Mouse (Mus musculus) intestine, embryonic 14.5 days (tissue): Measurements from ENCODE around the gene Gm49318. TPM values are rescaled to one million over a fixed set of nuclear protein-coding genes. Genes with fewer than 3 reads are reported as not detected.
A peak's percentile ranks its signal among the peaks of the same experiment; 100 is the strongest.

Experiments
- ATAC-seq: fragments of 200-750 bp; cut with Nextera tagmentation; replicated peaks from 2 replicates; pipeline ENCODE4 v1.8.0; 2017; ENCODE audit warnings: low read depth, moderate number of reproducible peaks, moderate TSS enrichment, moderate library complexity; ENCODE audit not compliant: low FRiP score, low TSS enrichment
- DNase-seq: peaks from one replicate; pipeline ENCODE4 v3.0.0-alpha.2; 2018; ENCODE audit warnings: low spot score
- H3K27ac ChIP-seq: fragments of 300-500 bp; sonication (generic); 2 replicates; pipeline ENCODE4 v1.5.1; 2014; ENCODE audit warnings: low read depth, mild to moderate bottlenecking, control low read depth
- H3K27me3 ChIP-seq: fragments of 300-500 bp; sonication (generic); replicated peaks from 2 replicates; pipeline ENCODE4 v1.6.1; 2014; ENCODE audit warnings: low read length, control low read depth; ENCODE audit not compliant: control insufficient read depth, insufficient read depth
- H3K36me3 ChIP-seq: fragments of 300-500 bp; sonication (generic); 2 replicates; pipeline ENCODE4 v1.6.1; 2014; ENCODE audit warnings: low read length, control low read depth; ENCODE audit not compliant: control insufficient read depth, insufficient read depth
- H3K4me1 ChIP-seq: fragments of 300-500 bp; sonication (generic); replicated peaks from 2 replicates; pipeline ENCODE4 v1.6.1; 2014; ENCODE audit warnings: low read length, control low read depth, mixed read lengths; ENCODE audit not compliant: control insufficient read depth, insufficient read depth
- H3K4me2 ChIP-seq: fragments of 300-500 bp; sonication (generic); 2 replicates; pipeline ENCODE4 v1.6.1; 2014; ENCODE audit warnings: low read length
- H3K4me3 ChIP-seq: fragments of 300-500 bp; sonication (generic); 2 replicates; pipeline ENCODE4 v1.5.1; 2014; ENCODE audit warnings: low read depth, low read length, control low read depth, mixed read lengths
- H3K9ac ChIP-seq: fragments of 300-500 bp; sonication (generic); 2 replicates; pipeline ENCODE4 v1.6.1; 2014; ENCODE audit warnings: mild to moderate bottlenecking, low read length
- H3K9me3 ChIP-seq: fragments of 300-500 bp; sonication (generic); 2 replicates; pipeline ENCODE4 v1.6.1; 2016; ENCODE audit warnings: low read length, control low read depth; ENCODE audit not compliant: control insufficient read depth
- WGBS: fragments of 180-500 bp; shearing (Covaris S2); extraction: QIAGEN DNeasy Blood & Tissue Kit; methylation state at CpG from one replicate; pipeline ENCODE4 v1.1.7; 2014; 5-methylcytosine and 5-hydroxymethylcytosine counted together
- polyA plus RNA-seq: library from polyadenylated mRNA; unstranded; fragments of >200 nt; fragmentation: Nextera tagmentation; extraction: Ambion mirVana; gene quantifications from 2 replicates; pipeline ENCODE4 v1.2.1, GENCODE M21; 2014

The Gm49318 gene
- polyA plus RNA-seq, 1 experiment from 2014 or later = not detected

GRCm38 (mm10) chr9:22051161-22051957, 19.7 kb downstream of the Gm49318 start:
- 2% methylated on average over 57 of the region's 67 CpGs for WGBS
- Histone ChIP-seq H3K36me3 (no peaks in the 10 kb centered on the region), H3K4me3 (peak overlapping the region; percentile 28), H3K4me1 (peaks cover 18% of the 10 kb centered on the region), H3K9ac (no peak overlapping the region), H3K27me3 (peaks cover 77% of the 10 kb centered on the region), H3K4me2 (peak overlapping the region; percentile 56), H3K27ac (no peak overlapping the region), H3K9me3 (no peaks in the 10 kb centered on the region)
- ATAC-seq (0 out of 2 replicates have a peak, but pooled peaks have one; percentile 1), DNase-seq (peak; percentile 59)

GRCm38 (mm10) chr9:22050351-22050889, 20.6 kb downstream of the Gm49318 start:
- H3K27me3 ChIP-seq = peaks cover 70% of the 10 kb centered on the region
- ATAC-seq (peak; percentile 45; the same call in 1 of the 2 replicates), DNase-seq (peak; percentile 82)
- 2% methylated on average over 43 of the region's 43 CpGs for WGBS
- H3K9ac ChIP-seq = no peak overlapping the region
- no peaks in the 10 kb centered on the region for H3K36me3 ChIP-seq
- H3K4me1 ChIP-seq = peaks cover 18% of the 10 kb centered on the region
- H3K4me2 ChIP-seq = peak overlapping the region; percentile 56
- H3K27ac ChIP-seq = no peak overlapping the region
- H3K4me3 ChIP-seq = peak overlapping the region; percentile 28
- H3K9me3 ChIP-seq = no peaks in the 10 kb centered on the region

GRCm38 (mm10) chr9:22049721-22050270, 21.3 kb downstream of the Gm49318 start:
- ATAC-seq (no peak), DNase-seq (no peak)
- Histone ChIP-seq H3K4me2 (peak overlapping the region; percentile 13; the same call in 1 of the 2 replicates), H3K27ac (no peak overlapping the region), H3K9ac (no peak overlapping the region), H3K4me1 (peaks cover 17% of the 10 kb centered on the region), H3K27me3 (peaks cover 64% of the 10 kb centered on the region), H3K36me3 (no peaks in the 10 kb centered on the region), H3K9me3 (no peaks in the 10 kb centered on the region), H3K4me3 (peak overlapping the region; percentile 28)
- 52% methylated on average over 4 of the region's 4 CpGs for WGBS

GRCm38 (mm10) chr9:22049315-22049714, 21.7 kb downstream of the Gm49318 start:
- 0 out of 2 replicates have a peak overlapping the region, but pooled peaks have one; percentile 13 for H3K4me2 ChIP-seq
- H3K9me3 ChIP-seq = no peaks in the 10 kb centered on the region
- no peak for ATAC-seq
- H3K4me1 ChIP-seq = peaks cover 15% of the 10 kb centered on the region
- H3K4me3 ChIP-seq = no peak overlapping the region
- H3K27me3 ChIP-seq = peaks cover 59% of the 10 kb centered on the region
- H3K27ac ChIP-seq = no peak overlapping the region
- no peaks in the 10 kb centered on the region for H3K36me3 ChIP-seq
- 72% methylated on average over 11 of the region's 11 CpGs for WGBS
- no peak for DNase-seq
- H3K9ac ChIP-seq = no peak overlapping the region

GRCm38 (mm10) chr9:22047329-22047728, 23.7 kb downstream of the Gm49318 start:
- Histone ChIP-seq H3K4me3 (no peak overlapping the region), H3K9me3 (no peaks in the 10 kb centered on the region), H3K27ac (no peak overlapping the region), H3K4me1 (peaks cover 15% of the 10 kb centered on the region), H3K4me2 (no peak overlapping the region), H3K9ac (no peak overlapping the region), H3K36me3 (no peaks in the 10 kb centered on the region), H3K27me3 (peaks cover 42% of the 10 kb centered on the region)
- DNase-seq (no peak), ATAC-seq (no peak)
- 49% methylated on average over 9 of the region's 9 CpGs for WGBS

DNA sequence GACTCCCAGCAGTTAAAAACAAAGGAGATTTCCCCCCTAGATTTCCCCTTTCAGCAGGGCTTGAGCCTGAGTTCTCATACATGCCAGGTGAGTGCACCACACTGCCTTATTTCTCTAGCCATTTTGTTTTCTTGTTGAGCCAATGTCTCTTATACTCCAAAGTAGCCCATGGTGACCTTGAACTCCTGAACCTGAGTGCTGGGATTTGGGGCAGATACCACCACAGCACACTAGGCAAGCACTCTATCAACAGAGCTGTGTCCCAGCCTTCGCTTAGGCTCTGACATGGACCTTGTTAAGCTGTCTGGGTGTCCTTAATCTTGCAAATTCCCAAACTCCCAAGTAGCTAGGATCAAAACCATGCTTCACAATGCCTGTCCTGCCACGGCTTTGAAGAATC, 29.2 kb downstream of the Gm49318 start:
- Histone ChIP-seq H3K9ac (no peak overlapping the region), H3K4me2 (no peak overlapping the region), H3K4me1 (no peaks in the 10 kb centered on the region), H3K4me3 (no peak overlapping the region), H3K27ac (no peak overlapping the region), H3K36me3 (no peaks in the 10 kb centered on the region), H3K27me3 (no peaks in the 10 kb centered on the region), H3K9me3 (no peaks in the 10 kb centered on the region)
- DNase-seq (no peak), ATAC-seq (no peak)
- 61% methylated on average over 2 of the region's 2 CpGs for WGBS

GRCm38 (mm10) chr9:22037826-22038225, 33.2 kb downstream of the Gm49318 start:
- H3K4me3 ChIP-seq = no peak overlapping the region
- H3K27ac ChIP-seq = no peak overlapping the region
- no peaks in the 10 kb centered on the region for H3K9me3 ChIP-seq
- H3K36me3 ChIP-seq = no peaks in the 10 kb centered on the region
- H3K4me2 ChIP-seq = no peak overlapping the region
- H3K27me3 ChIP-seq = no peaks in the 10 kb centered on the region
- no peaks in the 10 kb centered on the region for H3K4me1 ChIP-seq
- no peak for DNase-seq
- H3K9ac ChIP-seq = no peak overlapping the region
- no peak for ATAC-seq
- 72% methylated on average over 10 of the region's 10 CpGs for WGBS

DNA sequence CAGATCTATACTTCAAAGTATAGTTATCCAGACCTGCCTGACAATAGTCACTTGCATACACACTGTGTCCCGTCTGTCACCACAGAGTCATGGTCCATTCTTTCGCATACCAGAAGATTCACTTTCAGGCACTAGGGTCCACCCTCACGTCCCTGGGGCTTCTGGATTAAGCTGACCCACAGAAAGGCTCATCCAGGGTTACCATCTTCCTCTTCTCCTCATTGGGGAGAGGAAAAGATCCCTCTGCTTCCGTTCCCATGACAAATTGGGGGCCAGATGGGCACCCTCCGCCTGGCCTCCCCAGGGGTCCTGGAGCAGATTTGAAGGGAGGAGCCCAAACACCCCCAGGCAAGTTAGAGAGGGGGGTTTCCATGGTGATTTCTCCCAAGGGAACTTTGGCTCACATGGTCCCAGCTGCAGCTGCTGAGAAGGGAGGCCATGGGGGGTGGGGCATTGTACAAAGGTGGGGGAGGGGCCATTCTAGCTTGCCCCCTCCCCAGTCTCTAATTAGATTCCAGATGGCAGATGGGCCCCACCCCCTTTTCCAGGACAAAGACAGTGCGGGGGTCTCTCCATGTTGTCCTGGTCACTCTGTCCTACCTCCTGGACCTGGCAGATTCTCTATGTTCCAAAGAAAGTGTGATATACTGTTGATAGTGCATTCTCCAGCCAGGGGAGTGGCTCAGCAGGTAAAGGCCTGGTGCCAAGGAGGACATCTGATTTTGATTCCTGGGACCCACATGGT, 35.6 kb downstream of the Gm49318 start:
- no peaks in the 10 kb centered on the region for H3K36me3 ChIP-seq
- no peak overlapping the region for H3K4me2 ChIP-seq
- no peak overlapping the region for H3K4me3 ChIP-seq
- no peaks in the 10 kb centered on the region for H3K27me3 ChIP-seq
- no peaks in the 10 kb centered on the region for H3K4me1 ChIP-seq
- ATAC-seq (no peak), DNase-seq (no peak)
- H3K27ac ChIP-seq = no peak overlapping the region
- 57% methylated on average over 6 of the region's 6 CpGs for WGBS
- H3K9ac ChIP-seq = no peak overlapping the region
- no peaks in the 10 kb centered on the region for H3K9me3 ChIP-seq
